9 mouse cellular contexts compared by ENCODE assay signal in genomic region chr8:83716563-83716962, GRCm38 (mm10). TPM values are rescaled to one million over a fixed set of nuclear protein-coding genes. Genes with fewer than 3 reads are reported as not detected.
DNase-seq lines count a peak whose midpoint lies in the region; ATAC-seq and TF ChIP-seq lines count a peak whose summit lies in the region.
"Had no signal": no experiment of that assay in that cellular context is flagged by ENCODE, and none has a peak within 500 bp of the region (broad histone marks: within the 10 kb centered on the region; RNA-seq: fewer than 3 reads in every experiment).

No protein-coding gene starts in this region.

- 58% methylated on average over 2 of the region's 2 CpGs for WGBS in limb, embryonic 15.5 days
- WGBS in stomach, postnatal 0 days = 46% methylated on average over 2 of the region's 2 CpGs

- no peaks in the 10 kb centered on the region; the same call in 1 of the 2 replicates for H3K36me3 ChIP-seq in testis, adult 2 months (ENCODE audit: control insufficient read depth, insufficient read depth, low read length)
- peaks cover 45% of the 10 kb centered on the region for H3K36me3 ChIP-seq in erythroblast, embryonic 14.5 days (ENCODE audit: control insufficient read depth)
- H3K36me3 ChIP-seq in limb, embryonic 15.5 days = peaks cover 29% of the 10 kb centered on the region
- peaks cover 15% of the 10 kb centered on the region for H3K36me3 ChIP-seq in stomach, postnatal 0 days (ENCODE audit: control insufficient read depth, insufficient read depth, low read length)

- H3K9me3 ChIP-seq in erythroblast, embryonic 14.5 days (ENCODE audit: control insufficient read depth, low read length) = no peaks in the 10 kb centered on the region
- H3K9me3 ChIP-seq in limb, embryonic 15.5 days = no peaks in the 10 kb centered on the region
- no peaks in the 10 kb centered on the region for H3K9me3 ChIP-seq in stomach, postnatal 0 days (ENCODE audit: control insufficient read depth, low read length)

- TF ChIP-seq CTCF in testis, adult 2 months (IDR thresholded peaks at IDR 0.05; ENCODE audit: control insufficient read depth, insufficient read depth, insufficient replicate concordance, low read depth, low read length) = no peak
- no peak for TF ChIP-seq CTCF in stomach, postnatal 0 days (IDR thresholded peaks at IDR 0.05; ENCODE audit: low read depth)

- no peak for TF ChIP-seq POLR2A in testis, adult 2 months (IDR thresholded peaks at IDR 0.05; ENCODE audit: control insufficient read depth, low read depth, low read length)

- 0 out of 2 replicates have a peak overlapping the region, but pooled peaks have one; percentile 10 for H3K9ac ChIP-seq in limb, embryonic 15.5 days
- no peak overlapping the region for H3K9ac ChIP-seq in stomach, postnatal 0 days (ENCODE audit: low read length)

- H3K4me3 ChIP-seq in testis, adult 2 months (ENCODE audit: control insufficient read depth, low read depth, low read length) = peak overlapping the region; percentile 69
- peak overlapping the region; percentile 89 for H3K4me3 ChIP-seq in erythroblast, embryonic 14.5 days (replicated peaks)
- H3K4me3 ChIP-seq in limb, embryonic 15.5 days = peak overlapping the region; percentile 90
- H3K4me3 ChIP-seq in stomach, postnatal 0 days (ENCODE audit: low read depth, low read length) = 0 out of 2 replicates have a peak overlapping the region, but pooled peaks have one; percentile 1

- H3K4me1 ChIP-seq in testis, adult 2 months (ENCODE audit: control insufficient read depth, insufficient read depth, low read length) = peaks cover 5% of the 10 kb centered on the region
- H3K4me1 ChIP-seq in erythroblast, embryonic 14.5 days (ENCODE audit: control insufficient read depth) = peaks cover 42% of the 10 kb centered on the region
- peaks cover 19% of the 10 kb centered on the region for H3K4me1 ChIP-seq in limb, embryonic 15.5 days
- no peaks in the 10 kb centered on the region for H3K4me1 ChIP-seq in stomach, postnatal 0 days (replicated peaks; ENCODE audit: control insufficient read depth, insufficient read depth)

- H3K27me3 ChIP-seq in testis, adult 2 months (ENCODE audit: control insufficient read depth, insufficient read depth, low read length) = no peaks in the 10 kb centered on the region
- H3K27me3 ChIP-seq in erythroblast, embryonic 14.5 days (ENCODE audit: control insufficient read depth) = no peaks in the 10 kb centered on the region; the same call in 1 of the 2 replicates
- H3K27me3 ChIP-seq in limb, embryonic 15.5 days = no peaks in the 10 kb centered on the region
- no peaks in the 10 kb centered on the region for H3K27me3 ChIP-seq in stomach, postnatal 0 days (ENCODE audit: control insufficient read depth, insufficient read depth, low read length)

- no peak for ATAC-seq in limb, embryonic 15.5 days (ENCODE audit: insufficient number of reproducible peaks, low FRiP score, low TSS enrichment, low read depth)
- no peak for ATAC-seq in stomach, postnatal 0 days (ENCODE audit: low FRiP score, low TSS enrichment)
- no peak for ATAC-seq in activated CD4-positive, CD25-positive, alpha-beta regulatory T cell, adult 4 months

- no peak for TF ChIP-seq EP300 in stomach, postnatal 0 days (optimal IDR thresholded peaks at IDR 0.05)

- no peak for DNase-seq in testis, postnatal 14 days (ENCODE audit: low spot score)
- no peak for DNase-seq in stomach, postnatal 0 days (ENCODE audit: low spot score)
- DNase-seq in urinary bladder, adult 18-20 months (ENCODE audit: low spot score in 2 of 2) = no peak
- no peak for DNase-seq in urinary bladder, adult 2 months (ENCODE audit: low spot score)
- DNase-seq: kidney, adult 9 months had no signal

- no peak overlapping the region for H3K27ac ChIP-seq in testis, adult 2 months (ENCODE audit: control insufficient read depth, insufficient read depth, low read depth, low read length)
- peak overlapping the region; percentile 39; the same call in 1 of the 2 replicates for H3K27ac ChIP-seq in limb, embryonic 15.5 days
- H3K27ac ChIP-seq in stomach, postnatal 0 days (replicated peaks) = peak overlapping the region; percentile 35; the same call in 1 of the 2 replicates

- H3K4me2 ChIP-seq in limb, embryonic 15.5 days = peak overlapping the region; percentile 70
- H3K4me2 ChIP-seq in stomach, postnatal 0 days (replicated peaks; ENCODE audit: low read depth) = peak overlapping the region; percentile 74

RNA-seq across cellular contexts. Expression of gene Ddx39, which starts 1.6 kb away (rescaled TPM):
- 101 and 105 TPM in 2 replicates for polyA plus RNA-seq in testis, adult 2 months (2012; rRNA removed)
- 3.0 and 5.3 TPM in 2 replicates for polyA plus RNA-seq in erythroblast, embryonic 14.5 days (2012)
- 126 and 127 TPM in 2 replicates for polyA plus RNA-seq in limb, embryonic 15.5 days (2015; fragmentation: Nextera tagmentation; extraction: Ambion mirVana)
- polyA plus RNA-seq in stomach, postnatal 0 days (2015; fragmentation: Nextera tagmentation; extraction: Ambion mirVana) = 83.8 and 86.6 TPM in 2 replicates
- 100 to 1,000 TPM; 164 to 195 TPM for polyA plus RNA-seq in activated CD4-positive, CD25-positive, alpha-beta regulatory T cell, adult 4 months (2017; shearing (Covaris generic))
- 24.8 and 36.4 TPM in 2 replicates for polyA plus RNA-seq in urinary bladder, adult 2 months (2012; rRNA removed)

RNA-seq across cellular contexts. Expression of gene Pkn1, which starts 17.6 kb away (rescaled TPM):
- 13.3 and 16.6 TPM in 2 replicates for polyA plus RNA-seq in testis, adult 2 months (2012; rRNA removed)
- polyA plus RNA-seq in erythroblast, embryonic 14.5 days (2012) = 1.2 and 1.7 TPM in 2 replicates
- 19.6 and 20.0 TPM in 2 replicates for polyA plus RNA-seq in limb, embryonic 15.5 days (2015; fragmentation: Nextera tagmentation; extraction: Ambion mirVana)
- polyA plus RNA-seq in stomach, postnatal 0 days (2015; fragmentation: Nextera tagmentation; extraction: Ambion mirVana) = 14.4 and 16.2 TPM in 2 replicates
- polyA plus RNA-seq in activated CD4-positive, CD25-positive, alpha-beta regulatory T cell, adult 4 months (2017; shearing (Covaris generic)) = 10 to 100 TPM; 13.7 to 26.9 TPM
- polyA plus RNA-seq in urinary bladder, adult 2 months (2012; rRNA removed) = 39.0 and 43.3 TPM in 2 replicates

RNA-seq across cellular contexts. Expression of gene Adgre5, which starts 24.6 kb away (rescaled TPM):
- 6.1 and 13.1 TPM in 2 replicates for polyA plus RNA-seq in testis, adult 2 months (2012; rRNA removed)
- polyA plus RNA-seq in erythroblast, embryonic 14.5 days (2012) = 0.17 and 0.35 TPM in 2 replicates
- 46.1 and 52.6 TPM in 2 replicates for polyA plus RNA-seq in limb, embryonic 15.5 days (2015; fragmentation: Nextera tagmentation; extraction: Ambion mirVana)
- polyA plus RNA-seq in stomach, postnatal 0 days (2015; fragmentation: Nextera tagmentation; extraction: Ambion mirVana) = 16.9 and 17.1 TPM in 2 replicates
- polyA plus RNA-seq in activated CD4-positive, CD25-positive, alpha-beta regulatory T cell, adult 4 months (2017; shearing (Covaris generic)) = 100 to 1,000 TPM; 167 to 170 TPM
- 119 and 129 TPM in 2 replicates for polyA plus RNA-seq in urinary bladder, adult 2 months (2012; rRNA removed)

RNA-seq across cellular contexts. Expression of gene Ptger1, which starts 50.1 kb away (rescaled TPM):
- 0.51 and 0.59 TPM in 2 replicates for polyA plus RNA-seq in testis, adult 2 months (2012; rRNA removed)
- 0.01 and 0.02 TPM in 2 replicates for polyA plus RNA-seq in erythroblast, embryonic 14.5 days (2012)
- polyA plus RNA-seq in limb, embryonic 15.5 days (2015; fragmentation: Nextera tagmentation; extraction: Ambion mirVana) = 0.95 and 1.1 TPM in 2 replicates
- polyA plus RNA-seq in stomach, postnatal 0 days (2015; fragmentation: Nextera tagmentation; extraction: Ambion mirVana) = 5.6 and 5.9 TPM in 2 replicates
- 1 to 10 TPM in 1 of 2 experiments, under 1 TPM in 1; 0.93 to 1.1 TPM for polyA plus RNA-seq in activated CD4-positive, CD25-positive, alpha-beta regulatory T cell, adult 4 months (2017; shearing (Covaris generic))
- polyA plus RNA-seq in urinary bladder, adult 2 months (2012; rRNA removed) = 4.9 and 5.5 TPM in 2 replicates

Comparison
In these comparisons a context has a peak if more than half of its experiments do, and no peak if none do; other contexts are left out.
1. H3K4me3 ChIP-seq: peak in every context shown above with its lines; median percentile 90 in limb, embryonic 15.5 days; 89 in erythroblast, embryonic 14.5 days; 69 in testis, adult 2 months; 1 in stomach, postnatal 0 days.